Mouse (Mus musculus) midbrain, embryonic 16.5 days (tissue): ENCODE results near the gene Tspo2. TPM values are rescaled to one million over a fixed set of nuclear protein-coding genes. Genes with fewer than 3 reads are reported as not detected.

ENCODE experiments used
- ATAC-seq: fragments of 200-750 bp; cut with Nextera tagmentation; 2 replicates; pipeline ENCODE4 v1.8.0; 2017; ENCODE audit warnings: moderate TSS enrichment
- H3K27ac ChIP-seq: fragments of 300-500 bp; sonication (generic); 2 replicates; pipeline ENCODE4 v1.5.1; 2014; ENCODE audit warnings: mild to moderate bottlenecking, low read length, mixed read lengths
- H3K27me3 ChIP-seq: fragments of 300-500 bp; sonication (generic); 2 replicates; pipeline ENCODE4 v1.6.1; 2014; ENCODE audit warnings: low read depth, low read length, mixed read lengths; ENCODE audit not compliant: control insufficient read depth, insufficient read depth
- H3K36me3 ChIP-seq: fragments of 300-500 bp; sonication (generic); 2 replicates; pipeline ENCODE4 v1.6.1; 2014; ENCODE audit warnings: mild to moderate bottlenecking, low read length, moderate library complexity, mixed read lengths; ENCODE audit not compliant: control insufficient read depth, insufficient read depth
- H3K4me1 ChIP-seq: fragments of 300-500 bp; sonication (generic); 2 replicates; pipeline ENCODE4 v1.6.1; 2014; ENCODE audit warnings: mild to moderate bottlenecking, low read length, mixed read lengths; ENCODE audit not compliant: control insufficient read depth, insufficient read depth
- H3K4me2 ChIP-seq: fragments of 300-500 bp; sonication (generic); 2 replicates; pipeline ENCODE4 v1.6.1; 2014; ENCODE audit warnings: mild to moderate bottlenecking, low read length, mixed read lengths
- H3K4me3 ChIP-seq: fragments of 300-500 bp; sonication (generic); 2 replicates; pipeline ENCODE4 v1.5.1; 2014; ENCODE audit warnings: low read depth, mild to moderate bottlenecking, low read length, moderate library complexity, mixed read lengths
- H3K9ac ChIP-seq: fragments of 300-500 bp; sonication (generic); 2 replicates; pipeline ENCODE4 v1.6.1; 2014; ENCODE audit warnings: low read depth, low read length, mixed read lengths
- H3K9me3 ChIP-seq: fragments of 300-500 bp; sonication (generic); replicated peaks from 2 replicates; pipeline ENCODE4 v1.6.1; 2014; ENCODE audit warnings: mild to moderate bottlenecking, low read length, mixed read lengths; ENCODE audit not compliant: control insufficient read depth, poor library complexity, severe bottlenecking
- WGBS: fragments of 180-500 bp; shearing (Covaris S2); extraction: QIAGEN DNeasy Blood & Tissue Kit; methylation state at CpG from one replicate; pipeline ENCODE4 v1.1.7; 2014; 5-methylcytosine and 5-hydroxymethylcytosine counted together
- polyA plus RNA-seq: library from polyadenylated mRNA; unstranded; fragments of >200 nt; fragmentation: Nextera tagmentation; extraction: Ambion mirVana; gene quantifications from 2 replicates; pipeline ENCODE4 v1.2.1, GENCODE M21; 2015

Gene Tspo2
- 1.8 and 1.9 TPM in 2 replicates for polyA plus RNA-seq

DNA sequence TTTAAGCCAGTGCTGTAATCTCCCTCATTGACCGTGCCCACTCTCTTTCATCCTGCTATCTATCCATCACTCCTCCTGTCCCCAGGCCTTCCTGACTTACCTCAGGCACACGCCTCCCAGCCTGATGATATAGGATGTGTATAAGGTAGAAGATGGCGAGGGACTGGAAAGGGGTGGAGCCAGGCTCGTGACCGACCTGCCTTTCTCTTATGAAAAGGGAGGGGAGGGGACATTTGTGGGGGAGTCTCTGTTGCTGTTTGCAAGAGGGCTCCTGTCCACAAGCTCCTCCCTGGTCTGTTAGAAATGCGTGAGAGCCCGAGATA lies at the start of gene Tspo2:
Tspo2 (minus strand) TSS at position 170 of the 323 bp plus-strand sequence.
- Histone ChIP-seq H3K9ac (no peak within 1 kb of the TSS), H3K4me2 (peak within 1 kb of the TSS; percentile 14; the same call in 1 of the 2 replicates), H3K36me3 (no peaks in the 10 kb centered on the region), H3K27ac (0 out of 2 replicates have a peak within 1 kb of the TSS, but pooled peaks have one; percentile 9), H3K4me3 (no peak within 1 kb of the TSS), H3K27me3 (no peaks in the 10 kb centered on the region), H3K4me1 (no peaks in the 10 kb centered on the region), H3K9me3 (no peaks in the 10 kb centered on the region)
- WGBS = 70% methylated on average over 7 of the region's 7 CpGs
- ATAC-seq = no peak

DNA sequence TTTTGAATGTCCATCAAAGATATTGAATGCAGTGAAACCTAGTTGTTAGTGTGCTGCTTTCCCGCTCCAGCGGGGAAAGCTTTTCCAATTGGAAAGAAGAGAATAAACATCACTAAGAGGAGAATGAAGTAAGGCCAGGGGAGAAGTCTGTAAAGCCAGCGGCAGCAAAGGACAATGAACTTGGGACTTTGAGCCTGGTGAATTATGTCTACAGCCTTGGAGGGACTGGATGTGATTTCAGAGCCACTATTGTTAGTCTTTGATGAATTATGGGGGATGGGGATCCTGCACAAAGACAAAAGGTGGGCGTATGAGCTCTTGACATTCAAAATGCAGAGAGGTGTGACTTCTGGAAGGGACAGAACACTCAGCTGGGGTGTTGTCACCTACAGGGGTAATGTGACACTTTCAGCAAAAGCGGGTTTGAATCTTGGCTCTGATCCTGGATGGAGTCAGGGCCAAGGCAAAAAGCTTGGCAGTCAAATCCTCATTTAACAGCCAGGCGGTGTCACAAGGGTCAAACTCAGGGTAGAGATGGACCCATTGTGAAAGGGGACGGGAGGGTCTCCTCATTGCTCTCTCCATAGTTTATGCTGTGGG lies 49.6 kb upstream of the Tspo2 start:
- no peaks in the 10 kb centered on the region for H3K36me3 ChIP-seq
- H3K4me2 ChIP-seq = no peak overlapping the region
- H3K9me3 ChIP-seq = no peaks in the 10 kb centered on the region
- H3K4me1 ChIP-seq = peaks cover 10% of the 10 kb centered on the region
- 86% methylated on average over 7 of the region's 7 CpGs for WGBS
- H3K27ac ChIP-seq = no peak overlapping the region
- ATAC-seq = no peak
- H3K9ac ChIP-seq = no peak overlapping the region
- no peak overlapping the region for H3K4me3 ChIP-seq
- no peaks in the 10 kb centered on the region for H3K27me3 ChIP-seq

- no peaks in the 10 kb centered on the region for H3K36me3 ChIP-seq
- no peaks in the 10 kb centered on the region for H3K27me3 ChIP-seq
- WGBS = 91% methylated on average over 3 of the region's 3 CpGs
- no peak overlapping the region for H3K4me3 ChIP-seq
- no peaks in the 10 kb centered on the region for H3K4me1 ChIP-seq
- ATAC-seq = no peak
- no peak overlapping the region for H3K4me2 ChIP-seq
- no peaks in the 10 kb centered on the region for H3K9me3 ChIP-seq
- H3K27ac ChIP-seq = no peak overlapping the region
- H3K9ac ChIP-seq = no peak overlapping the region
These were observed 46.7 kb upstream of the Tspo2 start for GRCm38 (mm10) chr17:48497986-48498385.

DNA sequence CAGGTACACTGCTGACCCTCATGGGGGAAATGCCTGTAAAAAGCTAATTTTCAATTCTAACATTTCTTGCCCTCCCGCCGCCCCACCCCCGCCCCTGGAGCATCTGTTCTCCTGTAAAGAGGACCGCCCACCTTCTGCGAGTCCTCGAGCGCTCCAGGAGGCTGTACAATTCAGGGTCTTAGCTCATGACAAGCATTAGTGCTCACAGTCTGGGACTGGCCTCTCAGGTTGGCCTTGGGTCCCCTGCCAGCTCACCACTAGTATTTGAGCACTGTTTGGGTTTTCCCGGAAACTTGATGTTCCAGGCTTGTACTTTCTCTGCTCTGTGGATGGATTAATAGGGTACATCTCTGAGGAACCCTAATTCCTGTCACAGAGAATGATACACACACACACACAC lies 42.7 kb upstream of the Tspo2 start:
- 67% methylated on average over 8 of the region's 8 CpGs for WGBS
- Histone ChIP-seq H3K36me3 (no peaks in the 10 kb centered on the region), H3K27me3 (no peaks in the 10 kb centered on the region), H3K4me2 (no peak overlapping the region), H3K4me3 (no peak overlapping the region), H3K27ac (no peak overlapping the region), H3K4me1 (no peaks in the 10 kb centered on the region), H3K9ac (no peak overlapping the region), H3K9me3 (no peaks in the 10 kb centered on the region)
- ATAC-seq = no peak

GRCm38 (mm10) chr17:48493582-48493981 lies 42.3 kb upstream of the Tspo2 start:
- Histone ChIP-seq H3K4me3 (no peak overlapping the region), H3K9ac (no peak overlapping the region), H3K9me3 (no peaks in the 10 kb centered on the region), H3K27ac (no peak overlapping the region), H3K27me3 (no peaks in the 10 kb centered on the region), H3K4me2 (no peak overlapping the region), H3K36me3 (no peaks in the 10 kb centered on the region), H3K4me1 (no peaks in the 10 kb centered on the region)
- 51% methylated on average over 7 of the region's 7 CpGs for WGBS
- no peak for ATAC-seq

- H3K9me3 ChIP-seq = no peaks in the 10 kb centered on the region
- H3K4me2 ChIP-seq = no peak overlapping the region
- no peaks in the 10 kb centered on the region for H3K27me3 ChIP-seq
- no peaks in the 10 kb centered on the region for H3K36me3 ChIP-seq
- H3K9ac ChIP-seq = no peak overlapping the region
- H3K27ac ChIP-seq = no peak overlapping the region
- no peak overlapping the region for H3K4me3 ChIP-seq
- 93% methylated on average over 8 of the region's 8 CpGs for WGBS
- no peak for ATAC-seq
- no peaks in the 10 kb centered on the region for H3K4me1 ChIP-seq
These were observed 41.3 kb upstream of the Tspo2 start for GRCm38 (mm10) chr17:48492621-48493020.

GRCm38 (mm10) chr17:48489466-48489865 lies 38.1 kb upstream of the Tspo2 start:
- WGBS = 86% methylated on average over 3 of the region's 3 CpGs
- Histone ChIP-seq H3K27ac (no peak overlapping the region), H3K4me1 (no peaks in the 10 kb centered on the region), H3K4me2 (no peak overlapping the region), H3K9ac (no peak overlapping the region), H3K9me3 (no peaks in the 10 kb centered on the region), H3K27me3 (no peaks in the 10 kb centered on the region), H3K4me3 (no peak overlapping the region), H3K36me3 (no peaks in the 10 kb centered on the region)
- ATAC-seq = no peak

DNA sequence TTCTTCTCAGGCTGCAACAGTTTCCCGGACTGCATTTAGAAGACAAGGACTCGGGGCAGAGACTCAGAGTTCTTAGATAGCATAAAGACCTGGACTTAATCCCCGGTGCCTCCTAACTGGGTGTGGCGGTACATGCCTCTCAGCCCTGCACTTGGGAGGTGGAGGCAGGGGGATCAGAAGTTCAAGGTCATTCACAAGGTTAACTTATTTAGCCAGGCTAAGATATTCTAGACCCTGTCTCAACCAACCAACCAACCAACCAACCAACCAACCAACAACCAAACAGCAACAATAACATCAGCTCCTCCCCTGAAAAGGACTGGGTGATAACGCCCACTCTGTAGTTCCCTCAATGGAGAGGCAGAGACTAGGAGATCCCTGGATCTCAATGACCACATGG lies 32.9 kb upstream of the Tspo2 start:
- 92% methylated on average over 5 of the region's 5 CpGs for WGBS
- Histone ChIP-seq H3K36me3 (no peaks in the 10 kb centered on the region), H3K27me3 (no peaks in the 10 kb centered on the region), H3K9me3 (no peaks in the 10 kb centered on the region), H3K27ac (no peak overlapping the region), H3K4me3 (no peak overlapping the region), H3K4me1 (no peaks in the 10 kb centered on the region), H3K9ac (no peak overlapping the region), H3K4me2 (no peak overlapping the region)
- no peak for ATAC-seq

- no peak for ATAC-seq
- WGBS = 91% methylated on average over 5 of the region's 5 CpGs
- Histone ChIP-seq H3K36me3 (no peaks in the 10 kb centered on the region), H3K27ac (no peak overlapping the region), H3K4me3 (no peak overlapping the region), H3K27me3 (no peaks in the 10 kb centered on the region), H3K9me3 (no peaks in the 10 kb centered on the region), H3K4me2 (no peak overlapping the region), H3K4me1 (no peaks in the 10 kb centered on the region), H3K9ac (no peak overlapping the region)
These were observed 32.4 kb upstream of the Tspo2 start for GRCm38 (mm10) chr17:48483764-48484163.
